Mouse (Mus musculus) bone marrow macrophage, adult 2 months (primary cell): Measurements from ENCODE around the gene Gbp10. TPM values are rescaled to one million over a fixed set of nuclear protein-coding genes. Genes with fewer than 3 reads are reported as not detected.
"Not testable (repeated sequence)": the region's sequence is repeated elsewhere in the genome, so short reads cannot be mapped to it uniquely, and the experiment has no call there.

Experiments
- H3K27ac ChIP-seq: 2 replicates; pipeline ENCODE4 v1.5.1; 2012; ENCODE audit warnings: low read depth, low read length; ENCODE audit not compliant: insufficient read depth
- H3K4me1 ChIP-seq: 2 replicates; pipeline ENCODE4 v1.6.1; 2012; ENCODE audit warnings: low read length; ENCODE audit not compliant: control insufficient read depth, insufficient read depth
- H3K4me3 ChIP-seq: 2 replicates; pipeline ENCODE4 v1.5.1; 2012; ENCODE audit warnings: mild to moderate bottlenecking, low read length, moderate library complexity; ENCODE audit not compliant: insufficient read depth
- CTCF ChIP-seq: IDR thresholded peaks from 2 replicates; pipeline ENCODE4 v1.5.1; 2012; ENCODE audit warnings: low read depth, mild to moderate bottlenecking, low read length, moderate library complexity
- POLR2A ChIP-seq: IDR thresholded peaks from 2 replicates; pipeline ENCODE4 v1.6.1; 2012; ENCODE audit warnings: mild to moderate bottlenecking, low read depth, low read length, borderline replicate concordance
- polyA plus RNA-seq: library from polyadenylated mRNA; stranded (reverse); fragments of >200 nt; gene quantifications from 2 replicates; pipeline ENCODE4 v1.2.4, GENCODE M21; 2012; ENCODE audit not compliant: missing spikeins, insufficient read depth, insufficient read length

The Gbp10 gene
- polyA plus RNA-seq = not detected in 2 replicates

DNA sequence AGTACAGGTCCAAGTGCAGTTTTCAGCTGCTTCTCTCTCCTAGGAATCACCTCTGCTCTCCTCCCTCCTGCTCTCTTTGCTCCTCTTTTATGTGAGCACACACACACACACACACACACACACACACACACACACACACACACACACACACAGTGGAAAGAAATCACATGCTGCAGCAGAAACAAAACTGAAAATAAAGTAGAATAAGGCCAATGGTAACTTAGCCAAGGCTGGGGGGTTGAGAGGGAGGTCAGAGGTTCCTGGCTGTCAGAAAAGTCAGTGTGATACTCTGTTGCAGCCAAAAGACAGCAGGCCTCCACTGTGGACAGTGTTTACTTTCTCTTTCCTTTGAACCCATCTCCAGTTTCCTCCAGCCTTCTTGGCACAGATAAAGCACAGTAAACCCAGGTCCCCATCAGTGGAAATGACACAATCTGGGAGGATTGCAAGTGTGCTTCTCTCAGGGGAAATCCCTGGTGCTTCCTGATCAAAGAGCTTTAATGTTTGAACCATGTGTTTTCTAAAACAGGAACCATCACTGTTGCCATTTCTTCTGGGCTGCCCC, at the start of gene Gbp10:
Gene Gbp10 (minus strand): TSS at position 51 of the 565 bp plus-strand sequence.
- H3K4me1 ChIP-seq, H3K4me3 ChIP-seq, H3K27ac ChIP-seq: not testable (repeated sequence)

DNA sequence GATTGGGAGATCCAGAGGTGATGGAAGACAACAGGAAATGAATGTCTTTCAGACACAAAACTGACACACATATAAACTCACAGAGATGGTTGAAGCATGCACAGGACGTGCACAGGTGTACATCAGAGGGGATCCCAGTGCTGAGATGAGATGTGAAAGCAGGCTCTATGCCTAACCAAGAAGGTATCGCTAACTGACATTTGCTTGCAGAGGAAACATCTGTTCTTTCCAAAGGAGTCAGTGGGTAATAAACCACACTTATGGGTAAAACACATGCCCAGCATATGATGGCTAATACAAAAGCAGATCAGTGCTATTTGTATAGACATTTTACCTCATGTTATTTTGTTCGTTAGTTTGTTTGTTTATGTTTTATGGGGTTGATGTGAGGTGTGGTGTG, 21.3 kb upstream of the Gbp10 start:
- H3K27ac ChIP-seq, H3K4me3 ChIP-seq, H3K4me1 ChIP-seq: not testable (repeated sequence)

DNA sequence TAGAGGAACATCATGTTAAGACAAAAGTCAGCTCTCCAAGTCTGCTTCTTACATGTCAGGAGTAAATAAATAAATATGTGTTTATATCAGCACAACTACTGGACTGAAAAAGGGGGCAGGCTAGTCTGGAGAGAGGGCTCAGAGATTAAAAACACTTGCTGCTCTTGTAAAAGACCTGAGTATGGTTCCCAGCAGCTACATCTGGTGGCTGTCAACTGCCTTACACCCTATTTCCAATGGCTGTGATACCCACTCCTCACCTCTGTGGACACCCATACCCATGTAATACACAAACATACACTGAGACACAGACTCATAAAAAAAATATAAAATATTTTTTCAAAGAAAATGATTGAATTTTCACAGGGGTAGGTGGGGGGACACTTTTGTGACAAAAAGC, 13.2 kb upstream of the Gbp10 start:
- no peak overlapping the region for H3K4me3 ChIP-seq
- no peaks in the 10 kb centered on the region for H3K4me1 ChIP-seq
- TF ChIP-seq POLR2A = no peak
- no peak for TF ChIP-seq CTCF
- no peak overlapping the region for H3K27ac ChIP-seq

DNA sequence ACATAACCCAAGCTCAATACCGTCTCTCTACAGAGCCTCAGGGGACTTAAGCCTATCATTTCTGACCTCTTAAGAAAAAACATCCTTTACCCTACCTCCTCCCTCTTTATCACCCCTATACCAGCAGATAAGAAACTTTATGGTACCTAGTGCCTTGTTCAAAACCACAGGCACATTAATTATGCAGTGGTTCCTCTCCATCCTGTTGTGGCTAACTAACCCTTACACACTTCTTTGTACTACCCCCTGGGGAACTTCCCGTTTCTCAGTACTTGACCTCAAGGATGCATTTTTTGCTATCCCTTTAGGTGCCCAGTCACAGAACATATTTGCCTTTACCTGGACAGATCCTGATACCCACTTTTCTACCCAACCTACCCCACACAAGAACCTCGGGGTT, 5.4 kb upstream of the Gbp10 start:
- not testable (repeated sequence) for H3K4me1 ChIP-seq, H3K4me3 ChIP-seq, H3K27ac ChIP-seq

DNA sequence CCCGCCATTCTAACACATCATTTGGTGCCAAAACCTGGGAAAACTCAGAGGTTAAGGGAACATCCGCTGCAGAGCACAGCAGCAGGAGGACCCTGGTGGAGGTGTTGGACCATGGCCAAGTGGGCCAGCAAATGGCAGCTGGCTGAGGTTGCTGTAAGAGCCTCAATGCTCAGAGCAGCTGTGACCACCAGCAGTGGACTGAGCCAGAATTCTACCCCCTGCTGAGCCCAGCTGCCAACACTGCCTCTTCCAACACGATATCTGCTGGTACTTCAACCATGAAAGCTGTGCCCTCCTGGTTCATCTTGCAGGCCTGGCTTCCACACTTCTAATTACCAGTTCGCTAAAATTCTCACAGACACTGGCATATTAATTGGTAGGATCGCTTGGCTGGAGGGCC, 1.6 kb upstream of the Gbp10 start:
- not testable (repeated sequence) for H3K4me3 ChIP-seq, H3K4me1 ChIP-seq, H3K27ac ChIP-seq

DNA sequence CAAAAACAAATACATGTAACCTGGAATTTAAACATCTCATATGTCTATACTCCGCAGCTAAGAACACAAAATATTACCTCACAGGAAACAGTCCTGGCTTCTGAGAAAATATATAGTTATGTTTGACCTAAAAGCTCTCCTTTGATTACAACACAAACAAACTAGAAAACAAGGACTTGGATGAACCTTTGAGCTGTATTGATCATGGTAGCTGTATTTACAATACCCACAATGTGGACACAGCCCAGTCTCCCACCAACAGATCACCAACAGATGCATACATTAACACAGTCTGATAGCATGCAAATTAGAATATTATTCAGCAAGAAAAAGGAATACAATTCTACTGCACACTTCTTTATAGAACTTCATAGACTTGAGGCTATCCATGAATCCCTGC, 931 bp downstream of the Gbp10 start:
- not testable (repeated sequence) for H3K4me1 ChIP-seq, H3K4me3 ChIP-seq, H3K27ac ChIP-seq

DNA sequence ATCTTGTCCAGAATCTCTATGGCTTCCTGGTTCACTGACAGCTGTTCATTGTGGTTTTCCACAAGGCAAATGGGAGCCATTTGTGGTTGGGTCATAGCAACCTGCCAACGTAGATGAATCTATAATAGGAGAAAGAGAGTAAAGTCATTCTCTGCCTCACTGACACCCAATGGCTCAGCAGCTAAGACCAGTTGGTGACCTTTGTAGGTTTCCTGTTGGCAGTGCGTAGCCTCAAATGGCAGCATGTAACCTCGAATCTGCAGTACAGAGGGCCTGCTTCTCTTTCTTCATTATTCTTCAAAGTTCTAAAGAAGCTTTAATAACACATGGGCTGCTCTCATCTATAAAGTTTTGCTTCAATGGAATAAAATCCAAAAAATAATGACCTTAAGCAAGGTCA, 3.3 kb downstream of the Gbp10 start:
- not testable (repeated sequence) for H3K4me3 ChIP-seq, H3K4me1 ChIP-seq, H3K27ac ChIP-seq

DNA sequence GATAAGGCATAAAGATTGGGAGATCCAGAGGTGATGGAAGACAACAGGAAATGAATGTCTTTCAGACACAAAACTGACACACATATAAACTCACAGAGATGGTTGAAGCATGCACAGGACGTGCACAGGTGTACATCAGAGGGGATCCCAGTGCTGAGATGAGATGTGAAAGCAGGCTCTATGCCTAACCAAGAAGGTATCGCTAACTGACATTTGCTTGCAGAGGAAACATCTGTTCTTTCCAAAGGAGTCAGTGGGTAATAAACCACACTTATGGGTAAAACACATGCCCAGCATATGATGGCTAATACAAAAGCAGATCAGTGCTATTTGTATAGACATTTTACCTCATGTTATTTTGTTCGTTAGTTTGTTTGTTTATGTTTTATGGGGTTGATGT, 30.4 kb downstream of the Gbp10 start:
- H3K4me1 ChIP-seq, H3K4me3 ChIP-seq: not testable (repeated sequence)

DNA sequence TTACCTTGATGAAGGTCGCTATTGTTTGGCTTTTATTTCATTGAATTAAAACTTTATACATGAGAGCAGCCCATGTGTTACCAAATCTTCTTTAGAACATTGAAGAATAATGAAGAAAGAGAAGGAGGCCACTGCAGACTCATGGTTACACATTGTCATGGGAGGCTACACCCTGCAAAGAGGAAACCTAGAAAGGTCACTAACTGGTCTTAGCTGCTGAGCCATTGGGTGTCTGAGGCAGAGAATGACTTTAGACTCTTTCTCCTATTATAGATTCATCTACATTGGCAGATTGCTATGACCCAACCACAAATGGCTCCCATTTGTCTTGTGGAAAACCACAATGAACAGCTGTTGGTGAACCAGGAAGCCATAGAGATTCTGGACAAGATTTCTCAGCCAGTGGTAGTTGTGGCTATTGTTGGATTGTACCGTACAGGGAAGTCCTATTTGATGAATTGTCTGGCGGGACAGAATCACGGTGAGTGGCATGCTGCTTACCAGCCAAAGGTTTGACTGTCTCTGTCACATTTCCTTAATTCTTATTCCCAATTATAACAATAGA, 38.5 kb downstream of the Gbp10 start:
- H3K4me3 ChIP-seq, H3K27ac ChIP-seq, H3K4me1 ChIP-seq: not testable (repeated sequence)

More for the DNA sequence above, 30.4 kb downstream of the Gbp10 start:
- not testable (repeated sequence) for H3K27ac ChIP-seq

DNA sequence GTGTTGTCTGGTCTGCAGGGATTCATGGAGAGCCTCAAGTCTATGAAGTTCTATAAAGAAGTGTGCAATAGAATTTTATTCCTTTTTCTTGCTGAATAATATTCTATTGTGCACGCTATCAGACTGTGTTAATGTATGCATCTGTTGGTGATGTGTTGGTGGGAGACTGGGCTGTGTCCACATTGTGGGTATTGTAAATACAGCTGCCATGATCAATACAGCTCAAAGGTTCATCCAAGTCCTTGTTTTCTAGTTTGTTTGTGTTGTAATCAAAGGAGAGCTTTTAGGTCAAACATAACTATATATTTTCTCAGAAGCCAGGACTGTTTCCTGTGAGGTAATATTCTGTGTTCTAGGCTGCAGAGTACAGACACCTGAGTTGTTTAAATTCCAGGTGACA, 40.2 kb downstream of the Gbp10 start:
- H3K4me1 ChIP-seq, H3K4me3 ChIP-seq, H3K27ac ChIP-seq: not testable (repeated sequence)

DNA sequence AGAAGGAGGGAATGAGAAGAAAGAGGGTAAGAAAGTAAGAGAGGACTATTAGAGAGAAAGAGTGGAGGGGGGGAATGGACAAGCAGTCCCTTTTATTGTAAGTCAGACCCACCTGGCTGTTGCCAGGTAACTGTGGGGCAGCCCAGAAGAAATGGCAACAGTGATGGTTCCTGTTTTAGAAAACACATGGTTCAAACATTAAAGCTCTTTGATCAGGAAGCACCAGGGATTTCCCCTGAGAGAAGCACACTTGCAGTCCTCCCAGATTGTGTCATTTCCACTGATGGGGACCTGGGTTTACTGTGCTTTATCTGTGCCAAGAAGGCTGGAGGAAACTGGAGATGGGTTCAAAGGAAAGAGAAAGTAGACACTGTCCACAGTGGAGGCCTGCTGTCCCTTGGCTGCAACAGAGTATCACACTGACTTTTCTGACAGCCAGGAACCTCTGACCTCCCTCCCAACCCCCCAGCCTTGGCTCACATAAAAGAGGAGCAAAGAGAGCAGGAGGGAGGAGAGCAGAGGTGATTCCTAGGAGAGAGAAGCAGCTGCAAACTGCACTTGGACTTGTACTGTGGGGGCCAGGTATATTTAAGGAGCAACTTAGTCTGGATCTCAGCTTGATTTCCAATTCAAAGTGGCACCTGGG, 41.3 kb downstream of the Gbp10 start:
- not testable (repeated sequence) for H3K27ac ChIP-seq, H3K4me3 ChIP-seq

DNA sequence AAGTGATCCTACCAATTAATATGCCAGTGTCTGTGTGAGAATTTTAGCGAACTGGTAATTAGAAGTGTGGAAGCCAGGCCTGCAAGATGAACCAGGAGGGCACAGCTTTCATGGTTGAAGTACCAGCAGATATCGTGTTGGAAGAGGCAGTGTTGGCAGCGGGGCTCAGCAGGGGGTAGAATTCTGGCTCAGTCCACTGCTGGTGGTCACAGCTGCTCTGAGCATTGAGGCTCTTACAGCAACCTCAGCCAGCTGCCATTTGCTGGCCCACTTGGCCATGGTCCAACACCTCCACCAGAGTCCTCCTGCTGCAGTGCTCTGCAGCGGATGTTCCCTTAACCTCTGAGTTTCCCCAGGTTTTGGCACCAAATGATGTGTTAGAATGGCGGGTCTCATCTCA, 43.0 kb downstream of the Gbp10 start:
- H3K4me1 ChIP-seq, H3K27ac ChIP-seq, H3K4me3 ChIP-seq: not testable (repeated sequence)

More for the DNA sequence above, 41.3 kb downstream of the Gbp10 start:
- H3K4me1 ChIP-seq = not testable (repeated sequence)

DNA sequence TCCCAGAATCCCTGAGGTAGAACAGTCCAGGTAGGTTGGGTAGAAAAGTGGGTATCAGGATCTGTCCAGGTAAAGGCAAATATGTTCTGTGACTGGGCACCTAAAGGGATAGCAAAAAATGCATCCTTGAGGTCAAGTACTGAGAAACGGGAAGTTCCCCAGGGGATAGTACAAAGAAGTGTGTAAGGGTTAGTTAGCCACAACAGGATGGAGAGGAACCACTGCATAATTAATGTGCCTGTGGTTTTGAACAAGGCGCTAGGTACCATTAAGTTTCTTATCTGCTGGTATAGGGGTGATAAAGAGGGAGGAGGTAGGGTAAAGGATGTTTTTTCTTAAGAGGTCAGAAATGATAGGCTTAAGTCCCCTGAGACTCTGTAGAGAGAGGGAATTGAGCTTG, 46.8 kb downstream of the Gbp10 start:
- not testable (repeated sequence) for H3K4me3 ChIP-seq, H3K27ac ChIP-seq, H3K4me1 ChIP-seq
